Mouse (Mus musculus): ENCODE results near the gene Ubxn6. TPM values are rescaled to one million over a fixed set of nuclear protein-coding genes. Genes with fewer than 3 reads are reported as not detected.

Ubxn6 gene
- polyA plus RNA-seq, 1 experiment from 2014 or later = 32.7 TPM

DNA sequence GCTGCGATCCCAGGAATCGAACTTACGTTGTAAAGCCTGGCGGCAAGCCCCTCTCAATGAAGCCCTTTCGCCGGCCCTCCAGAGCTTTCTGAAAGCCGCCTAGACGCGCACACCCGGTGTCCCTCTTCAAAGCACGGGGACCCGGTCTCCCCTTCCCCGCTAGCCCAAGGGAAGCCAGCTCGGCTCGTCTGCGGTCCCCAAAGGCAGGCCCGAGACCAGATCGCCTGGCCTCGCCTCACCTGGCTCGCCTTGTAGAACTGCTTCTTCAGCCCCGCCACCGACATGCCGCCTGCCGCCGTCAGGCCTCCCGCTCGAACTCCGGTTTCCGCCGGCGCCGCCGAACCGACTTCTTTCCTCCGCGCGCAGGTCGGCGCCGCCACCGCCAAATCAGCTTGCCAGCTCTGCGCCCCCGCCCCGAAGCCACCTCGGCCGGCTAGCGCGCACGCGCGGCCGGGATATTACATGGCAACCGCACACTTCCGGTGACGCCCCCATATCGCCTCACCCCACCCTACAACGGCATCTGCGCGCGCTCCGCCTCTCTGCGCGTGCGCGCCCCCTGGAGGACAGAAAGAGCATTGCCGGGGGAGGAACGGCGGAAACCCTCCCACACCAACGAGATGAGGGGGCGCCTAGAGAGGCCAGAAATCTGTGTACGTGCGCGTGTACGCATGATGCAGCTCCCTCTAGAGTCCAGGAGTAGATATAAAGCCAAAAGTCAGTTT is 38.5 kb downstream of the Ubxn6 start, which contains the start of gene Sh3gl1:
TSS of gene Sh3gl1 (minus strand) at position 460 of the 725 bp plus-strand sequence.
- peaks cover 18% of the 10 kb centered on the region for H3K4me1 ChIP-seq (ENCODE audit: control insufficient read depth, insufficient read depth, low read length)
- no peaks in the 10 kb centered on the region for H3K9me3 ChIP-seq (ENCODE audit: control insufficient read depth, low read length)
- peak; percentile 98 for DNase-seq (ENCODE audit: low spot score)
- ATAC-seq (ENCODE audit: low read depth) = peak; percentile 91
- no peaks in the 10 kb centered on the region for H3K27me3 ChIP-seq (replicated peaks; ENCODE audit: control insufficient read depth, insufficient read depth, low read length)
- peak within 1 kb of the TSS; percentile 98 for H3K9ac ChIP-seq (ENCODE audit: low read depth, low read length)
- peak within 1 kb of the TSS; percentile 89 for H3K4me3 ChIP-seq (ENCODE audit: low read depth, low read length)
- under 1% methylated on average over 61 of the region's 74 CpGs for WGBS
- H3K4me2 ChIP-seq (ENCODE audit: low read depth, low read length) = peak within 1 kb of the TSS; percentile 74
- peak within 1 kb of the TSS; percentile 90 for H3K27ac ChIP-seq (replicated peaks; ENCODE audit: low read depth, low read length)
- H3K36me3 ChIP-seq (ENCODE audit: control insufficient read depth, insufficient read depth, low read length) = peaks cover 23% of the 10 kb centered on the region

GRCm38 (mm10) chr17:56035216-56035615 is 39.6 kb downstream of the Ubxn6 start:
- no peak for ATAC-seq (ENCODE audit: low read depth)
- peak overlapping the region; percentile 98 for H3K9ac ChIP-seq (ENCODE audit: low read depth, low read length)
- H3K4me1 ChIP-seq (ENCODE audit: control insufficient read depth, insufficient read depth, low read length) = peaks cover 18% of the 10 kb centered on the region
- H3K27me3 ChIP-seq (replicated peaks; ENCODE audit: control insufficient read depth, insufficient read depth, low read length) = no peaks in the 10 kb centered on the region
- H3K9me3 ChIP-seq (ENCODE audit: control insufficient read depth, low read length) = no peaks in the 10 kb centered on the region
- H3K4me3 ChIP-seq (ENCODE audit: low read depth, low read length) = peak overlapping the region; percentile 89
- 63% methylated on average over 4 of the region's 4 CpGs for WGBS
- H3K36me3 ChIP-seq (ENCODE audit: control insufficient read depth, insufficient read depth, low read length) = peaks cover 34% of the 10 kb centered on the region
- H3K4me2 ChIP-seq (ENCODE audit: low read depth, low read length) = peak overlapping the region; percentile 74
- no peak for DNase-seq (ENCODE audit: low spot score)
- H3K27ac ChIP-seq (replicated peaks; ENCODE audit: low read depth, low read length) = no peak overlapping the region; the same call in 1 of the 2 replicates

- Histone ChIP-seq H3K9me3 (ENCODE audit: control insufficient read depth, low read length) (no peaks in the 10 kb centered on the region), H3K4me1 (ENCODE audit: control insufficient read depth, insufficient read depth, low read length) (peaks cover 18% of the 10 kb centered on the region), H3K27me3 (replicated peaks; ENCODE audit: control insufficient read depth, insufficient read depth, low read length) (no peaks in the 10 kb centered on the region), H3K4me2 (ENCODE audit: low read depth, low read length) (peak overlapping the region; percentile 74), H3K27ac (replicated peaks; ENCODE audit: low read depth, low read length) (no peak overlapping the region), H3K4me3 (ENCODE audit: low read depth, low read length) (peak overlapping the region; percentile 89), H3K36me3 (ENCODE audit: control insufficient read depth, insufficient read depth, low read length) (peaks cover 34% of the 10 kb centered on the region), H3K9ac (ENCODE audit: low read depth, low read length) (peak overlapping the region; percentile 98)
- DNase-seq (ENCODE audit: low spot score) (no peak), ATAC-seq (ENCODE audit: low read depth) (no peak)
- 83% methylated on average over 6 of the region's 6 CpGs for WGBS
These were observed 40.1 kb downstream of the Ubxn6 start for GRCm38 (mm10) chr17:56034726-56035100.

- DNase-seq (ENCODE audit: low spot score) = no peak
- Histone ChIP-seq H3K9me3 (ENCODE audit: control insufficient read depth, low read length) (no peaks in the 10 kb centered on the region), H3K4me3 (ENCODE audit: low read depth, low read length) (no peak overlapping the region), H3K4me2 (ENCODE audit: low read depth, low read length) (peak overlapping the region; percentile 74), H3K4me1 (ENCODE audit: control insufficient read depth, insufficient read depth, low read length) (peaks cover 18% of the 10 kb centered on the region), H3K9ac (ENCODE audit: low read depth, low read length) (peak overlapping the region; percentile 98; the same call in 1 of the 2 replicates), H3K27me3 (replicated peaks; ENCODE audit: control insufficient read depth, insufficient read depth, low read length) (no peaks in the 10 kb centered on the region), H3K27ac (replicated peaks; ENCODE audit: low read depth, low read length) (no peak overlapping the region), H3K36me3 (ENCODE audit: control insufficient read depth, insufficient read depth, low read length) (peaks cover 38% of the 10 kb centered on the region)
- ATAC-seq (ENCODE audit: low read depth) = no peak
- WGBS = 79% methylated on average over 7 of the region's 7 CpGs
These were observed 40.6 kb downstream of the Ubxn6 start for GRCm38 (mm10) chr17:56034040-56034725.

DNA sequence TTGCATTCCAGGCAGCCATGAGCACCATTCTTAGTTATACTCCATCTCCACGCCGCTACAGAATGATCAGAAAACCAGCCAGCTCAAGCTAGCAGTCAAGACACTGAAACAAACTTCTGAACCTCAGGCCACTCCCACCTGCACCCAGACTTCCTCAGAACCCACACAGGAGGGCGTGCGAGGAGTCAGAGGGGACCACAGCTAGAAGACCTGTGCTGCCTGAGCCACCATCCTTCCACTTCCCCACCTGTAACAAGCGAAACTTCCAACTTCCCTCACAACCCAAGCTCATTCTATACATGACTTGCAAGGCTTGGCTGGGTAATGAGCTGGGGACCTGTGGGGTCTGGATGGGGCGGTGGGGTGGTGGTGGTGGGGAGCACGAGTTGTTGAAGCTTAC is 42.0 kb downstream of the Ubxn6 start:
- Histone ChIP-seq H3K4me1 (ENCODE audit: control insufficient read depth, insufficient read depth, low read length) (peaks cover 18% of the 10 kb centered on the region), H3K9me3 (ENCODE audit: control insufficient read depth, low read length) (no peaks in the 10 kb centered on the region), H3K9ac (ENCODE audit: low read depth, low read length) (peak overlapping the region; percentile 43; the same call in 1 of the 2 replicates), H3K27me3 (replicated peaks; ENCODE audit: control insufficient read depth, insufficient read depth, low read length) (no peaks in the 10 kb centered on the region), H3K4me2 (ENCODE audit: low read depth, low read length) (no peak overlapping the region), H3K4me3 (ENCODE audit: low read depth, low read length) (no peak overlapping the region), H3K27ac (replicated peaks; ENCODE audit: low read depth, low read length) (no peak overlapping the region), H3K36me3 (ENCODE audit: control insufficient read depth, insufficient read depth, low read length) (peaks cover 41% of the 10 kb centered on the region)
- WGBS = 71% methylated on average over 7 of the region's 7 CpGs
- DNase-seq (ENCODE audit: low spot score) = no peak
- ATAC-seq (ENCODE audit: low read depth) = no peak

DNA sequence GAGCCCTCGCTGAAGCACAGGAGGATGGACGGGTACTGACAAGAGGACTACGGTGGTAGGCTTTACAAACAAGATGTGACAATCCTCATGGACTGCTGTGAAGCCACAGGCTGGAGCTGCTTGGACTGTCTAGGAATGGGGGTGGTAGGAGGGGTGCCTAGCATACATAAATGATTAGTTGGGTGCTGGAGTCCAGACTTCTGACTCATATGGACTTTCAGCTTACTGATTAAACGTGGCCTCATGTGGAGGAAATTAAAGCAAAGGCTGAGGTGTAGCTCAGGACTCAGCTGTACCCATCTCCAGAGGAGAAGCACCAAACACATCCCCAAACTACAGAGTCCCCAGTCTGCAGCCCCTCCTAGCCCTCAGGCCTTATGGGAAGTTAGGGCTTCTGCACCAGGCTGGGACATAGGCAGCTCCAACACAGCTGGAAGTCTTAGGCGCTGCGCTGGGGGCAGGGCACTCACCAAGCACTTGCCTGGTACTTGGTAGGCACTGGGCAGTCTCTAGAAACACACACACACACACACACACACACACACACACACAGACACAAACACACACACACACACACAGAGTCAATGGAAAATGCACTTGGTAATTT is 42.6 kb downstream of the Ubxn6 start:
- DNase-seq (ENCODE audit: low spot score) = no peak
- peaks cover 18% of the 10 kb centered on the region for H3K4me1 ChIP-seq (ENCODE audit: control insufficient read depth, insufficient read depth, low read length)
- no peaks in the 10 kb centered on the region for H3K9me3 ChIP-seq (ENCODE audit: control insufficient read depth, low read length)
- WGBS = 76% methylated on average over 6 of the region's 6 CpGs
- H3K9ac ChIP-seq (ENCODE audit: low read depth, low read length) = peak overlapping the region; percentile 43; the same call in 1 of the 2 replicates
- H3K4me3 ChIP-seq (ENCODE audit: low read depth, low read length) = no peak overlapping the region
- no peak overlapping the region for H3K4me2 ChIP-seq (ENCODE audit: low read depth, low read length)
- H3K36me3 ChIP-seq (ENCODE audit: control insufficient read depth, insufficient read depth, low read length) = peaks cover 41% of the 10 kb centered on the region
- H3K27ac ChIP-seq (replicated peaks; ENCODE audit: low read depth, low read length) = no peak overlapping the region
- no peak for ATAC-seq (ENCODE audit: low read depth)
- no peaks in the 10 kb centered on the region for H3K27me3 ChIP-seq (replicated peaks; ENCODE audit: control insufficient read depth, insufficient read depth, low read length)

GRCm38 (mm10) chr17:56031431-56031830 is 43.4 kb downstream of the Ubxn6 start:
- ATAC-seq (ENCODE audit: low read depth) = no peak
- no peaks in the 10 kb centered on the region for H3K9me3 ChIP-seq (ENCODE audit: control insufficient read depth, low read length)
- H3K36me3 ChIP-seq (ENCODE audit: control insufficient read depth, insufficient read depth, low read length) = peaks cover 41% of the 10 kb centered on the region
- no peak overlapping the region for H3K27ac ChIP-seq (replicated peaks; ENCODE audit: low read depth, low read length)
- no peak overlapping the region for H3K4me2 ChIP-seq (ENCODE audit: low read depth, low read length)
- H3K9ac ChIP-seq (ENCODE audit: low read depth, low read length) = no peak overlapping the region
- H3K27me3 ChIP-seq (replicated peaks; ENCODE audit: control insufficient read depth, insufficient read depth, low read length) = no peaks in the 10 kb centered on the region
- no peak overlapping the region for H3K4me3 ChIP-seq (ENCODE audit: low read depth, low read length)
- H3K4me1 ChIP-seq (ENCODE audit: control insufficient read depth, insufficient read depth, low read length) = peaks cover 18% of the 10 kb centered on the region
- DNase-seq (ENCODE audit: low spot score) = no peak
- 92% methylated on average over 7 of the region's 7 CpGs for WGBS

- no peak overlapping the region for H3K27ac ChIP-seq (replicated peaks; ENCODE audit: low read depth, low read length)
- ATAC-seq (ENCODE audit: low read depth) (no peak), DNase-seq (ENCODE audit: low spot score) (peak; percentile 45)
- peaks cover 18% of the 10 kb centered on the region for H3K4me1 ChIP-seq (ENCODE audit: control insufficient read depth, insufficient read depth, low read length)
- no peak overlapping the region for H3K4me3 ChIP-seq (ENCODE audit: low read depth, low read length)
- no peak overlapping the region for H3K4me2 ChIP-seq (ENCODE audit: low read depth, low read length)
- 64% methylated on average over 5 of the region's 5 CpGs for WGBS
- no peak overlapping the region for H3K9ac ChIP-seq (ENCODE audit: low read depth, low read length)
- peaks cover 41% of the 10 kb centered on the region for H3K36me3 ChIP-seq (ENCODE audit: control insufficient read depth, insufficient read depth, low read length)
- no peaks in the 10 kb centered on the region for H3K9me3 ChIP-seq (ENCODE audit: control insufficient read depth, low read length)
- no peaks in the 10 kb centered on the region for H3K27me3 ChIP-seq (replicated peaks; ENCODE audit: control insufficient read depth, insufficient read depth, low read length)
These were observed 43.9 kb downstream of the Ubxn6 start for GRCm38 (mm10) chr17:56030919-56031318.
